Mouse (Mus musculus) heart, embryonic 16.5 days (tissue): ENCODE measurements around the gene Rbm20. TPM values are rescaled to one million over a fixed set of nuclear protein-coding genes. Genes with fewer than 3 reads are reported as not detected.
"Not testable (repeated sequence)": the region's sequence is repeated elsewhere in the genome, so short reads cannot be mapped to it uniquely, and the experiment has no call there.

Source experiments
- ATAC-seq: fragments of 200-750 bp; cut with Nextera tagmentation; replicated peaks from 2 replicates; pipeline ENCODE4 v1.8.0; 2017; ENCODE audit warnings: moderate number of reproducible peaks; ENCODE audit not compliant: insufficient read depth, low FRiP score; ENCODE audit errors: extremely low read depth
- H3K27ac ChIP-seq: fragments of 300-500 bp; sonication (generic); 2 replicates; pipeline ENCODE4 v1.5.1; 2014; ENCODE audit warnings: mild to moderate bottlenecking, low read length, control low read depth, moderate library complexity
- H3K27me3 ChIP-seq: fragments of 300-500 bp; sonication (generic); 2 replicates; pipeline ENCODE4 v1.6.1; 2014; ENCODE audit warnings: low read length, mixed read lengths; ENCODE audit not compliant: control insufficient read depth, insufficient read depth
- H3K36me3 ChIP-seq: fragments of 300-500 bp; sonication (generic); 2 replicates; pipeline ENCODE4 v1.6.1; 2014; ENCODE audit not compliant: control insufficient read depth, insufficient read depth
- H3K4me1 ChIP-seq: fragments of 300-500 bp; sonication (generic); 2 replicates; pipeline ENCODE4 v1.6.1; 2014; ENCODE audit warnings: low read length, mixed read lengths; ENCODE audit not compliant: control insufficient read depth, insufficient read depth
- H3K4me2 ChIP-seq: fragments of 300-500 bp; sonication (generic); 2 replicates; pipeline ENCODE4 v1.6.1; 2014; ENCODE audit warnings: low read depth, mild to moderate bottlenecking, control low read depth, low read length
- H3K4me3 ChIP-seq: fragments of 300-500 bp; sonication (generic); 2 replicates; pipeline ENCODE4 v1.5.1; 2014; ENCODE audit warnings: mild to moderate bottlenecking, control low read depth, low read length
- H3K9ac ChIP-seq: fragments of 300-500 bp; sonication (generic); 2 replicates; pipeline ENCODE4 v1.6.1; 2014; ENCODE audit warnings: low read length, control low read depth
- H3K9me3 ChIP-seq: fragments of 300-500 bp; sonication (generic); replicated peaks from 2 replicates; pipeline ENCODE4 v1.6.1; 2016; ENCODE audit warnings: low read length; ENCODE audit not compliant: control insufficient read depth
- WGBS: fragments of 180-500 bp; shearing (Covaris S2); extraction: QIAGEN DNeasy Blood & Tissue Kit; methylation state at CpG from one replicate; pipeline ENCODE4 v1.1.7; 2014; 5-methylcytosine and 5-hydroxymethylcytosine counted together
- polyA plus RNA-seq: library from polyadenylated mRNA; unstranded; fragments of >200 nt; fragmentation: Nextera tagmentation; extraction: Ambion mirVana; gene quantifications from 2 replicates; pipeline ENCODE4 v1.2.1, GENCODE M21; 2015

The Rbm20 gene
- polyA plus RNA-seq, 1 experiment from 2014 or later = 48.1 TPM

GRCm38 (mm10) chr19:53803954-53804353 is 126.8 kb downstream of the Rbm20 start:
- peaks cover 79% of the 10 kb centered on the region for H3K4me1 ChIP-seq
- WGBS = 26% methylated on average over 2 of the region's 2 CpGs
- no peak for ATAC-seq
- no peaks in the 10 kb centered on the region for H3K27me3 ChIP-seq
- no peak overlapping the region for H3K4me3 ChIP-seq
- H3K36me3 ChIP-seq = no peaks in the 10 kb centered on the region
- peak overlapping the region; percentile 93 for H3K27ac ChIP-seq
- H3K9ac ChIP-seq = no peak overlapping the region
- no peak overlapping the region for H3K4me2 ChIP-seq
- H3K9me3 ChIP-seq = no peaks in the 10 kb centered on the region

DNA sequence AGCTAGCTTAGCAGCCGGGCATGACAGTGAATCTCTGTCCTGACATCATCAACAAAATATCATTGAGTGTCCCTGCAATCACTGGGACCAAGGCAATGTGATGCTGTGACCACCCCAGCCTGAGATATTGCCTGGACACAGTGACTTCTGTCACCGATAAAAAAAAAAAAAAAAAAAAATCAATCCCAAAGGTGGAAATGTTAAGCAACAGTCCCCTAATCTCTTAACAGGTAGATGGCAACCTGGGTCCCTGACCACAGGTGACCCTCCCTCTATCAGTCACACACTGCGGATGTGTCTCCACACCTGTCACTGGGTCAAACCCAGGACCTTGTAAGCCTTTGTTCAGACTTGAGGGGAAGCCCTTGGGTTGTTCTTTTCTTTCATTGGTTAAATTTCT is 128.0 kb downstream of the Rbm20 start:
- ATAC-seq = no peak

GRCm38 (mm10) chr19:53806126-53806525 is 129.0 kb downstream of the Rbm20 start:
- no peak overlapping the region for H3K4me3 ChIP-seq
- H3K27ac ChIP-seq = peak overlapping the region; percentile 34
- peaks cover 78% of the 10 kb centered on the region for H3K4me1 ChIP-seq
- 0 out of 2 replicates have a peak overlapping the region, but pooled peaks have one; percentile 5 for H3K4me2 ChIP-seq
- no peaks in the 10 kb centered on the region for H3K36me3 ChIP-seq
- no peaks in the 10 kb centered on the region for H3K9me3 ChIP-seq
- H3K9ac ChIP-seq = peak overlapping the region; percentile 32
- no peak for ATAC-seq
- H3K27me3 ChIP-seq = no peaks in the 10 kb centered on the region
- 35% methylated on average over 7 of the region's 7 CpGs for WGBS

More for the DNA sequence above, 128.0 kb downstream of the Rbm20 start:
- H3K36me3 ChIP-seq = no peaks in the 10 kb centered on the region
- no peak overlapping the region for H3K9ac ChIP-seq
- peaks cover 82% of the 10 kb centered on the region for H3K4me1 ChIP-seq
- H3K27ac ChIP-seq = no peak overlapping the region
- H3K4me2 ChIP-seq = no peak overlapping the region
- H3K4me3 ChIP-seq = no peak overlapping the region
- 60% methylated on average over 3 of the region's 3 CpGs for WGBS
- H3K9me3 ChIP-seq = no peaks in the 10 kb centered on the region
- no peaks in the 10 kb centered on the region for H3K27me3 ChIP-seq

- H3K27ac ChIP-seq = peak overlapping the region; percentile 87
- not testable (repeated sequence) for ATAC-seq, H3K27me3 ChIP-seq, H3K9me3 ChIP-seq, H3K4me3 ChIP-seq, H3K36me3 ChIP-seq
- 0 out of 2 replicates have a peak overlapping the region, but pooled peaks have one; percentile 5 for H3K4me2 ChIP-seq
- peaks cover 73% of the 10 kb centered on the region for H3K4me1 ChIP-seq
- H3K9ac ChIP-seq = peak overlapping the region; percentile 61
- 71% methylated on average over 6 of the region's 6 CpGs for WGBS
Observed at GRCm38 (mm10) chr19:53806526-53807275, 129.6 kb downstream of the Rbm20 start.

GRCm38 (mm10) chr19:53807276-53807801 is 130.2 kb downstream of the Rbm20 start:
- Histone ChIP-seq H3K4me2 (peak overlapping the region; percentile 53), H3K4me3 (no peak overlapping the region), H3K27ac (peak overlapping the region; percentile 87), H3K9ac (peak overlapping the region; percentile 61), H3K36me3 (no peaks in the 10 kb centered on the region), H3K27me3 (no peaks in the 10 kb centered on the region), H3K9me3 (no peaks in the 10 kb centered on the region), H3K4me1 (peaks cover 72% of the 10 kb centered on the region)
- no peak for ATAC-seq
- WGBS = 52% methylated on average over 5 of the region's 5 CpGs

GRCm38 (mm10) chr19:53808041-53808777 is 131.1 kb downstream of the Rbm20 start:
- peaks cover 69% of the 10 kb centered on the region for H3K4me1 ChIP-seq
- H3K4me3 ChIP-seq = no peak overlapping the region; the same call in 1 of the 2 replicates
- peaks cover under 1% of the 10 kb centered on the region; the same call in 1 of the 2 replicates for H3K36me3 ChIP-seq
- H3K9ac ChIP-seq = peak overlapping the region; percentile 61
- peak overlapping the region; percentile 53 for H3K4me2 ChIP-seq
- H3K27ac ChIP-seq = peak overlapping the region; percentile 87
- 27% methylated on average over 15 of the region's 15 CpGs for WGBS
- no peaks in the 10 kb centered on the region for H3K27me3 ChIP-seq
- H3K9me3 ChIP-seq = no peaks in the 10 kb centered on the region
- 0 out of 2 replicates have a peak, but pooled peaks have one; percentile 4 for ATAC-seq

- 20% methylated on average over 7 of the region's 7 CpGs for WGBS
- H3K4me3 ChIP-seq = no peak overlapping the region
- peak overlapping the region; percentile 34 for H3K4me2 ChIP-seq
- no peaks in the 10 kb centered on the region for H3K27me3 ChIP-seq
- H3K36me3 ChIP-seq = peaks cover 6% of the 10 kb centered on the region; the same call in 1 of the 2 replicates
- peak overlapping the region; percentile 87 for H3K27ac ChIP-seq
- ATAC-seq = peak; percentile 12; the same call in 1 of the 2 replicates
- H3K9me3 ChIP-seq = no peaks in the 10 kb centered on the region
- H3K4me1 ChIP-seq = peaks cover 64% of the 10 kb centered on the region
- H3K9ac ChIP-seq = peak overlapping the region; percentile 0; the same call in 1 of the 2 replicates
Observed at GRCm38 (mm10) chr19:53809185-53809861, 132.2 kb downstream of the Rbm20 start.

GRCm38 (mm10) chr19:53810024-53810423 is 132.9 kb downstream of the Rbm20 start:
- Histone ChIP-seq H3K9me3 (no peaks in the 10 kb centered on the region), H3K4me1 (peaks cover 57% of the 10 kb centered on the region), H3K36me3 (peaks cover 6% of the 10 kb centered on the region; the same call in 1 of the 2 replicates), H3K9ac (peak overlapping the region; percentile 35; the same call in 1 of the 2 replicates), H3K4me2 (peak overlapping the region; percentile 34), H3K27me3 (no peaks in the 10 kb centered on the region), H3K4me3 (0 out of 2 replicates have a peak overlapping the region, but pooled peaks have one; percentile 3), H3K27ac (peak overlapping the region; percentile 87)
- 16% methylated on average over 7 of the region's 7 CpGs for WGBS
- peak; percentile 59 for ATAC-seq
